Mouse (Mus musculus) right cerebral cortex, adult 2 months (tissue): ENCODE data around the gene Polr2f.
A peak's percentile ranks its signal among the peaks of the same experiment; 100 is the strongest.

Experiments
- DNase-seq, 2 experiments: peaks; one replicate each; pipeline ENCODE4 v3.0.0; 2021 to 2022; ENCODE audit warnings: low spot score in 2 of 2

Gene Polr2f

GRCm38 (mm10) chr15:79155572-79155971 is 14.8 kb downstream of the Polr2f start:
- DNase-seq, result no peak

DNA sequence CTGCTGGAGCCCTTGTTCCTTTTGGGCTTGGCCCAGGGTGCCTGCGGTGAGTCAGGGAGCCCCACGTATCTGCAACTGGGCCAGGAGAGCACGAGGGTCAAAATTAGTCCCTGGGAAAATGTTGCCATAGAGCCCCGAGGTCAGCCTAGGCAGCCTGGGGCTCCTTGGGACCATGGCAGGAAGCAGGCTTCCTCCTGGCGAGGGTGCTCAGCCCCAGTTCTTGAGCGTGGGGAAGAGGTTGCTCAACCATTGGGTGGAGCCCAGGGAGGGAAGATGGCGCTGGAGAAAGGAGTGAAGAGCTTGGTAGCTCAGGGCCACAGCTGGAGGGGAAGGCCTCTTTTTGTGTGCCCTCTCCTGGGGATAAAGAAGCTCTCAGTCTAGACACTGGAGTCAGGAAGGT is 21.5 kb downstream of the Polr2f start:
- no peak for DNase-seq

DNA sequence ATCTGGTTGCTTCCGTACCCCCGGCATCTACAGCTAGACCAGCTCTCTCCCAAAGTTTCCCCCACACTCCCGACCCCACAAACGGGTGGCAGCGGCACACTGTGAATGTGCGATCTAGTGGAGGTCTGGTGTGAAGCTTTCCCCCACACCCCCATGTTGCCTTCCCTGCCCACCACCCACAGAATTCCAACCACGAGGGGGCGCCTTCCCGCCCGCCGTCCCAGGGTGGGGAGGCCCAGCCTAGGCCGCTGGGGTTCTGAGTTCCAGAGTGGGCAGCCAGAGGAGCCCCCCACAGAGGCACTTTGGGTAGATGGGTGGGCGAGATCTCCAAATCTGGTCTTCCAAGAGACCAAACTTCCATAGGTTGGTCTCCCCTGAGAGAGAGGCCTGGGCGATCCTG is 22.0 kb downstream of the Polr2f start:
- DNase-seq, result no peak

GRCm38 (mm10) chr15:79164251-79164650 is 23.4 kb downstream of the Polr2f start:
- no peak for DNase-seq

DNA sequence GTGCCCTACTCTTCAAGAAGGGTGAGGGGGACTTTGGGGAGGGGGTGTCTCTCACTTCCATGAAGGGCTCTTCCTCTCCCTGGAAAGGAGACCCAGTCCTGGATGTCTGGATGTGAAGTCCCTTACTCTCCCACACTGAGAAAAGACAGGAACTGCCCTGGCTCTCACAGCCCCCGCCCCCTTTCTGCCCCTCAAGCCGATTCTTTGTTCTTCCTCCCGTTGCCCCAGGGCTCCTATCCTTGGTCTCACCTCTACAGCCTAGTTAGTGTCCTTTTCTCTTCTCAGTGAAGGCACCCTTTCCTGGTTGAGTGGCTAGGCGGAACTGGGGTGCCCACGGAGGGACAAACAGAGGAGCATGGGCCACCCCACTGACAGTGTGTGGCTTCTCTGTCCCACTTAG is 24.3 kb downstream of the Polr2f start, which contains the start of gene Sox10:
Gene Sox10 (minus strand): TSS at position 101 of the 400 bp plus-strand sequence.
- DNase-seq, result no peak

GRCm38 (mm10) chr15:79166712-79167111 is 25.9 kb downstream of the Polr2f start:
- no peak for DNase-seq

GRCm38 (mm10) chr15:79176905-79177304 is 36.1 kb downstream of the Polr2f start:
- no peak for DNase-seq

DNA sequence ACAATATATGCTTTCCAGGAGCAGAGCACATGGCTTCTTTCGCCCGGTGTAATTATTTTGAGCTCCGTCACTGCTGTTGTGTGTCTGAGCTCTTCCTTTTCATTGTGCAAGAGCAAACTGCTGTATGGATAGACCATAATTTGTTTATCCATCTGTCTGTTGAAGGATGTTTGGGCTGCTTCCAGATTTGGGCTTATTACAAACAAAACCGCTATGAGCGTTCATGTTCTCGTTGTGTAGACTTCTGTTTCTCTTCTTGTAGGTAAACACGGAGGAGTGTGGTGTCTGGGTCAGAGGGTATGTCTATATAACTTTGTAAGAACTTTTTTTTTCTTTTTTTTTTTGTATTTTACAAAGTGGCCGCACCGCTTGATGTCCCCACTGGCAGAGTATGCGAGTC is 44.4 kb downstream of the Polr2f start:
- no peak for DNase-seq

DNA sequence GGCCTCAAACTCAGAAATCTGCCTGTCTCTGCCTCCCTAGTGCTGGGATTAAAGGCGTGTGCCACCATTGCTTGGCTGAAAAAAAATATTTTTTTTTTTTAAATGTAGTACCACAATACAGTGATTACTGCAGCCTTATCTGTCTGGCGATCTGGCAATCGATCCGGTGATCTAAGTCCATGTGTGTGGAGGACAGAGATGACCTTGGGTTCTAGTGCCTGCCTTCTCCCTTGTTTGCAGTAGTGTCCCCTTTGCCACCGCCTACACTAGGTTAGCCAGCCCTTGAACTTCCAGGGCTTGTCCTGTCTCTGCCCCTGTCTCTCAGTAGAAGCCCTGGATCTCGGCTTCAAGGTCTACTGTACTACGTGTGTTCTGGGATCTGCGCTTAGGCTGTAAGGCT is 47.0 kb downstream of the Polr2f start:
- no peak for DNase-seq

- DNase-seq, result no peak
Observed at GRCm38 (mm10) chr15:79191426-79191825, 50.6 kb downstream of the Polr2f start.

- DNase-seq, result no peak
Observed at GRCm38 (mm10) chr15:79192450-79192849, 51.6 kb downstream of the Polr2f start.

GRCm38 (mm10) chr15:79192885-79193845 is 52.4 kb downstream of the Polr2f start:
- DNase-seq, result peak in 1 of 2 experiments; percentile 35

- DNase-seq, result no peak
Observed at GRCm38 (mm10) chr15:79194048-79194447, 53.2 kb downstream of the Polr2f start.

DNA sequence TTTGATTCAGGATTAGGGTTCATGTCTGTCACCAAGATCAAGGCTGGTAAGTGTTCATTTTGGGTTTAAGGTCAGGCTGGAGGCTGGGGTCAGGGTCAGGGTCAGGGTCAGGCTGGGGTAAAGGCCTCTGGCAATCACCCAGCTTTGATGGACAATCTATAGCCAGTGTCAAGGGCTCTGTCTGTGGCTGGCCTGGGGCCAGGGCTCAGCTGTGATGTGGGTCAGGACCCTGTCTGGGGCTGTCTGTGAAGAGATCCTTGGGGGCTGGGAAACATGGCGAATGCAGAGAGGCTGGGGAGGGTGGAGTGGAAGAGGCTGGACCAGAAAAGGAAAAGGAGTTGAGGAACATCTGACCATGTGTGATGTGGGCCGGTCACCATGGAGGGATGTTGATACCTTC is 54.1 kb downstream of the Polr2f start:
- DNase-seq, result no peak

- no peak for DNase-seq
Observed at GRCm38 (mm10) chr15:79195492-79195891, 54.7 kb downstream of the Polr2f start.

- DNase-seq, result no peak
Observed at GRCm38 (mm10) chr15:79199390-79199976, 58.7 kb downstream of the Polr2f start.
